Mouse (Mus musculus) liver, embryonic 13.5 days (tissue): Measurements from ENCODE around the gene Lrrc23. TPM values are rescaled to one million over a fixed set of nuclear protein-coding genes. Genes with fewer than 3 reads are reported as not detected.

Source experiments
- ATAC-seq: fragments of 200-750 bp; cut with Nextera tagmentation; 2 replicates; pipeline ENCODE4 v1.8.0; 2017; ENCODE audit warnings: low read depth, mild to moderate bottlenecking, moderate number of reproducible peaks, moderate library complexity
- DNase-seq: peaks from one replicate; pipeline ENCODE4 v3.0.0; 2022
- H3K27ac ChIP-seq: fragments of 300-500 bp; sonication (generic); 2 replicates; pipeline ENCODE4 v1.5.1; 2015; ENCODE audit warnings: moderate library complexity, mild to moderate bottlenecking, inconsistent platforms
- H3K27me3 ChIP-seq: fragments of 300-500 bp; sonication (generic); 2 replicates; pipeline ENCODE4 v1.6.1; 2015; ENCODE audit warnings: mild to moderate bottlenecking, inconsistent platforms
- H3K36me3 ChIP-seq: fragments of 300-500 bp; sonication (generic); 2 replicates; pipeline ENCODE4 v1.6.1; 2015; ENCODE audit warnings: mild to moderate bottlenecking, inconsistent platforms
- H3K4me1 ChIP-seq: fragments of 300-500 bp; sonication (generic); replicated peaks from 2 replicates; pipeline ENCODE4 v1.6.1; 2015; ENCODE audit warnings: inconsistent platforms
- H3K4me2 ChIP-seq: fragments of 300-500 bp; sonication (generic); 2 replicates; pipeline ENCODE4 v1.6.1; 2015; ENCODE audit warnings: inconsistent platforms, mild to moderate bottlenecking, moderate library complexity
- H3K4me3 ChIP-seq: fragments of 300-500 bp; sonication (generic); replicated peaks from 2 replicates; pipeline ENCODE4 v1.5.1; 2015; ENCODE audit warnings: mild to moderate bottlenecking, inconsistent platforms
- H3K9ac ChIP-seq: fragments of 300-500 bp; sonication (generic); 2 replicates; pipeline ENCODE4 v1.6.1; 2015; ENCODE audit warnings: mild to moderate bottlenecking, inconsistent platforms
- H3K9me3 ChIP-seq: fragments of 300-500 bp; sonication (generic); replicated peaks from 2 replicates; pipeline ENCODE4 v1.6.1; 2016; ENCODE audit warnings: inconsistent platforms
- WGBS: fragments of 180-500 bp; shearing (Covaris S2); methylation state at CpG from one replicate; pipeline ENCODE4 v1.1.7; 2015; ENCODE audit not compliant: insufficient replicate concordance; 5-methylcytosine and 5-hydroxymethylcytosine counted together
- polyA plus RNA-seq: library from polyadenylated mRNA; unstranded; fragments of >200 nt; fragmentation: Nextera tagmentation; extraction: Ambion mirVana; gene quantifications from 2 replicates; pipeline ENCODE4 v1.2.1, GENCODE M21; 2015

Lrrc23 gene
- polyA plus RNA-seq, 1 experiment from 2014 or later: not detected

DNA sequence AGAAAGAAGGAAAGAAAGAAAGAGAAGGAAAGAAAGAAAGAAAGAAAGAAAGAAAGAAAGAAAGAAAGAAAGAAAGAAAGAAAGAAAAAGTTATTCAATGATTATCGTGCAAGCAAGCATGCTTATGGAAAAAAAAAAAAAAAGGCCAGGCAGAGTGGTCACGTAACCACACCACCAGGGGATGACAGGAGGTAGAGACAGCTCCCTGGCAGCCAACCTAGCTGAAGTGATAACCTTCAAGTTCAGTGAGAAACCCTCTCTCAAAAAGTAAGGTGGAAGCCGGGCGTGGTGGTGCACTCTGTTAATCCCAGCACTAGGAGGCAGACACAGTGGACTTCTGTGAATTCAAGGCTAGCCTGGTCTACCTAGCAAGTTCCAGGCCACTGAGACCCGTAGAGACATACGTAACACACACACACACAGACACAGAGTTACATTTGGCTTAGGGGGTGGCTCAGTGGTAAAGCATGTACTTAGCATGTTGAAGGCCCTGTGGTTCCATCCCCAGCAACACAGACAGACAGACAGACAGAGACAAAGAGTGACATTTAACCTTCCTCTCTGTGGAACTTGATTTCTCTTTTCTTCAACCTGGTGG lies 56.6 kb downstream of the Lrrc23 start:
- no peak overlapping the region for H3K4me3 ChIP-seq
- H3K27ac ChIP-seq: no peak overlapping the region
- ATAC-seq (no peak), DNase-seq (no peak)
- H3K27me3 ChIP-seq: no peaks in the 10 kb centered on the region
- WGBS: 67% methylated on average over 6 of the region's 6 CpGs
- H3K4me2 ChIP-seq: no peak overlapping the region
- H3K9ac ChIP-seq: no peak overlapping the region
- H3K4me1 ChIP-seq: peaks cover 64% of the 10 kb centered on the region
- H3K9me3 ChIP-seq: no peaks in the 10 kb centered on the region
- H3K36me3 ChIP-seq: peaks cover 16% of the 10 kb centered on the region

DNA sequence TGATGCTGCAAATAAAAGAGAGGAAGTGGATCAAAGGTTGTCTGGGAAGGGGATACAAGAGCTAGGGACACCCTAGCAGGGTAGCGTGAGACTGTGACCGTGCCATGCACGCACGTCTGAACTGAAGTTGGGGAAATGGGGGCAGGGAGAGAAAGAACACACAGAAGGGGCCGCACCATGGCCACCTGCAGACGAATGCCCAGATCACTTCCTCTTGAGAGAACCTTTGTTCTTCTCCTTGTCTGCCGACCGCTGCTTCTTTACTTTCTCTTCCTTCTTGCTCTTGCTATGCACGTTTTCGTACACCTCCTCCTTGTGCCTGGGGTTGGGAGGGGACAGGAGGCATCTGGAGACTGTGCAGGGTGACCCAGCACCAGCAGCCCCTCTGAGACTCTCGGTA lies 58.6 kb downstream of the Lrrc23 start:
- peak overlapping the region; percentile 50; the same call in 1 of the 2 replicates for H3K27ac ChIP-seq
- H3K9ac ChIP-seq: no peak overlapping the region
- WGBS: 73% methylated on average over 11 of the region's 11 CpGs
- DNase-seq: no peak
- H3K27me3 ChIP-seq: no peaks in the 10 kb centered on the region
- H3K4me3 ChIP-seq: no peak overlapping the region
- H3K4me1 ChIP-seq: peaks cover 68% of the 10 kb centered on the region
- H3K4me2 ChIP-seq: no peak overlapping the region
- no peaks in the 10 kb centered on the region for H3K9me3 ChIP-seq
- no peak for ATAC-seq
- peaks cover 26% of the 10 kb centered on the region for H3K36me3 ChIP-seq

Other genes starting within 250 kb of the Lrrc23 start
- 21.1 and 23.9 TPM in 2 replicates for gene C1s1, start 237.4 kb downstream of the Lrrc23 start, polyA plus RNA-seq
- gene C1rb, start 209.4 kb downstream of the Lrrc23 start, polyA plus RNA-seq: not detected in 2 replicates
- gene C1s2, start 143.6 kb downstream of the Lrrc23 start, polyA plus RNA-seq: not detected in 2 replicates
- gene Lpcat3, start 116.7 kb downstream of the Lrrc23 start, polyA plus RNA-seq: 68.4 and 73.9 TPM in 2 replicates
- gene Emg1, start 67.5 kb downstream of the Lrrc23 start, polyA plus RNA-seq: 189 and 198 TPM in 2 replicates
- gene Phb2, start 67.4 kb downstream of the Lrrc23 start, polyA plus RNA-seq: 356 and 373 TPM in 2 replicates
- 28.7 and 29.5 TPM in 2 replicates for gene Ptpn6, start 41.0 kb downstream of the Lrrc23 start, polyA plus RNA-seq
- gene Grcc10, start 38.4 kb downstream of the Lrrc23 start, polyA plus RNA-seq: 77.7 and 80.2 TPM in 2 replicates
- gene Gm45234, start 23.7 kb downstream of the Lrrc23 start, polyA plus RNA-seq: not detected in 2 replicates
- gene Atn1, start 23.2 kb downstream of the Lrrc23 start, polyA plus RNA-seq: 1.5 and 1.8 TPM in 2 replicates
- 0.32 and 0.42 TPM in 2 replicates for gene Eno2, start 10.1 kb downstream of the Lrrc23 start, polyA plus RNA-seq
- 8.6 and 9.6 TPM in 2 replicates for gene Spsb2, start 28.9 kb upstream of the Lrrc23 start, polyA plus RNA-seq
- gene Tpi1, start 34.6 kb upstream of the Lrrc23 start, polyA plus RNA-seq: 461 and 495 TPM in 2 replicates
- 63.5 and 67.5 TPM in 2 replicates for gene Usp5, start 49.8 kb upstream of the Lrrc23 start, polyA plus RNA-seq
- gene Cdca3, start 49.8 kb upstream of the Lrrc23 start, polyA plus RNA-seq: 202 and 204 TPM in 2 replicates
- gene Gnb3, start 60.5 kb upstream of the Lrrc23 start, polyA plus RNA-seq: 0.16 and 0.23 TPM in 2 replicates
- 1.4 and 1.9 TPM in 2 replicates for gene P3h3, start 78.0 kb upstream of the Lrrc23 start, polyA plus RNA-seq
- gene Gpr162, start 84.3 kb upstream of the Lrrc23 start, polyA plus RNA-seq: 0.08 and 0.14 TPM in 2 replicates
- 0.17 TPM in 1 of 2 replicates, not detected in the other for gene Cd4, start 108.5 kb upstream of the Lrrc23 start, polyA plus RNA-seq
- gene Lag3, start 132.0 kb upstream of the Lrrc23 start, polyA plus RNA-seq: 0.14 and 0.18 TPM in 2 replicates
- gene Ptms, start 140.4 kb upstream of the Lrrc23 start, polyA plus RNA-seq: 42.3 and 47.6 TPM in 2 replicates
- gene Mlf2, start 151.7 kb upstream of the Lrrc23 start, polyA plus RNA-seq: 129 and 134 TPM in 2 replicates
- gene Cops7a, start 185.8 kb upstream of the Lrrc23 start, polyA plus RNA-seq: 67.3 and 77.6 TPM in 2 replicates
- 0.05 and 0.15 TPM in 2 replicates for gene Pianp, start 217.0 kb upstream of the Lrrc23 start, polyA plus RNA-seq
- gene Zfp384, start 229.4 kb upstream of the Lrrc23 start, polyA plus RNA-seq: 3.6 and 3.8 TPM in 2 replicates